Mouse (Mus musculus) lung, adult 2 months (tissue): ENCODE results near the gene Ephb1.

Experiments used
- CTCF ChIP-seq: fragments of 200-500 bp; IDR thresholded peaks from 2 replicates; pipeline ENCODE4 v1.5.1; 2011; ENCODE audit warnings: mild to moderate bottlenecking, low read length, control low read depth; ENCODE audit not compliant: insufficient read depth
- POLR2A ChIP-seq: fragments of 200-500 bp; IDR thresholded peaks from 2 replicates; pipeline ENCODE4 v1.6.1; 2011; ENCODE audit warnings: low read depth, mild to moderate bottlenecking, control low read depth, low read length, borderline replicate concordance; ENCODE audit errors: extremely low read depth

GRCm38 (mm10) chr9:102262100-102262501 is 92.4 kb downstream of the Ephb1 start:
- no peak for TF ChIP-seq CTCF
- TF ChIP-seq POLR2A = no peak
